Mouse (Mus musculus) spleen, adult 2 months (tissue): ENCODE results near the gene Bcl7b. TPM values are rescaled to one million over a fixed set of nuclear protein-coding genes. Genes with fewer than 3 reads are reported as not detected.

Source experiments
- DNase-seq, 2 experiments: peaks; one replicate each; pipeline versions ENCODE4 v3.0.0 to v3.0.0-alpha.2; 2012 to 2021; ENCODE audit warnings: low spot score in 2 of 2, low read depth in 1 of 2
- H3K27ac ChIP-seq: fragments of 200-500 bp; 2 replicates; pipeline ENCODE4 v1.5.1; 2012; ENCODE audit warnings: low read length, inconsistent platforms; ENCODE audit not compliant: insufficient read depth
- H3K27me3 ChIP-seq: fragments of 200-500 bp; 2 replicates; pipeline ENCODE4 v1.6.1; 2012; ENCODE audit warnings: mild to moderate bottlenecking, moderate library complexity, low read length, inconsistent platforms; ENCODE audit not compliant: control insufficient read depth, insufficient read depth
- H3K36me3 ChIP-seq: fragments of 200-500 bp; 2 replicates; pipeline ENCODE4 v1.6.1; 2012; ENCODE audit warnings: mild to moderate bottlenecking, low read length, inconsistent platforms; ENCODE audit not compliant: control insufficient read depth, insufficient read depth
- H3K4me1 ChIP-seq: fragments of 200-500 bp; 2 replicates; pipeline ENCODE4 v1.6.1; 2011; ENCODE audit warnings: inconsistent platforms; ENCODE audit not compliant: control insufficient read depth, insufficient read depth, insufficient read length
- H3K4me3 ChIP-seq: fragments of 200-500 bp; 2 replicates; pipeline ENCODE4 v1.5.1; 2011; ENCODE audit warnings: mild to moderate bottlenecking, inconsistent platforms; ENCODE audit not compliant: insufficient read depth, insufficient read length; ENCODE audit errors: extremely low read depth
- CTCF ChIP-seq: fragments of 200-500 bp; IDR thresholded peaks from 2 replicates; pipeline ENCODE4 v1.5.1; 2011; ENCODE audit warnings: mild to moderate bottlenecking, inconsistent platforms; ENCODE audit not compliant: insufficient read depth, insufficient read length, insufficient replicate concordance; ENCODE audit errors: extremely low read depth
- POLR2A ChIP-seq: fragments of 200-500 bp; IDR thresholded peaks from 2 replicates; pipeline ENCODE4 v1.6.1; 2011; ENCODE audit warnings: low read depth, low read length, inconsistent platforms
- WGBS: fragments of 180-500 bp; shearing (Covaris S2); methylation state at CpG from one replicate; pipeline ENCODE4 v1.1.7; 2018; 5-methylcytosine and 5-hydroxymethylcytosine counted together
- polyA plus RNA-seq: library from polyadenylated mRNA; depleted of rRNA; stranded (reverse); fragments of >200 nt; gene quantifications from 2 replicates; pipeline ENCODE4 v1.2.3, GENCODE M21; 2012

Bcl7b gene
- polyA plus RNA-seq, 1 experiment: 37.3 TPM

DNA sequence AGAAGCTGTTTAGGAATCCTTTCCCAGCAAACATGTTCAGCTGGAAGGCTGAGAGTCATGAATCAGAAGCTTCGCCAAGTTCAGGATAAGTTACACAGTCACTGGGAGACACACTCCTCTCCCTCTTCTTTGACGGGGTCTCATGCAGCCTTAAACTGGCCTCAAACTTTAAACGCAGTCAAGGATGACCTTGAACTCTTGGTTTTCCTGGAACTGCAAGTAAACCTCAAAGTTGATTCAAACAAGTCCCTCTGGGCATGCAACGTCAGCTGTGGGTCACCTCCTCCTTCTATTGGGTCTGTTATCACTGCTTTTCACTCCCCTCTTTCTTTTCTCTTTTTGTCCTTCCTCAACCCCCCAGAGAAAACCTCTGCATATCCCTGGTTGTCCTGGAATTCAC is 1.2 kb upstream of the Bcl7b start:
- Histone ChIP-seq H3K36me3 (peaks cover 3% of the 10 kb centered on the region), H3K4me3 (no peak overlapping the region), H3K4me1 (peaks cover 2% of the 10 kb centered on the region), H3K27me3 (no peaks in the 10 kb centered on the region), H3K27ac (no peak overlapping the region)
- DNase-seq: no peak
- WGBS: 85% methylated on average over 4 of the region's 4 CpGs
- no peak for TF ChIP-seq CTCF
- TF ChIP-seq POLR2A: no peak

DNA sequence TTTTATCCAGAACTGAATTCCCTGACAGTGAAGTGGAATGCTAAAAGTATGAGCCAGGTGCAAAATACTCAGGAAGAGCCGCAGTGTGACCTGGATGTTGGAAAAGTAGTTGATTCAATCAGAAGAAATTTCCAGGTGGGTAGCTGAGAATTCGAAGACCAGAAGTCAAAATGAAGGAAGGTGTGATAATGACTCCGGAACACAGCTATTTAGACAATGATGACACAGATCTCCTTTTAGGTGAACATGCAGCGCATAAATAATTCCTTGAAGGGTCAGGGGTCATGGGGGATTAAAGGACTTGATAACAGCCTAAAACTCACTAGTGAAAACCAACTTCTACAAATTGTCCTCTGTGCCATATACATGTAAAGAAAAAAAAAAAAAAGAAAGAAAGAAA is 614 bp upstream of the Bcl7b start:
- no peak for DNase-seq
- WGBS: 98% methylated on average over 4 of the region's 4 CpGs
- TF ChIP-seq POLR2A (no peak), CTCF (no peak)
- H3K27me3 ChIP-seq: no peaks in the 10 kb centered on the region
- peaks cover 2% of the 10 kb centered on the region for H3K4me1 ChIP-seq
- H3K4me3 ChIP-seq: no peak overlapping the region
- H3K27ac ChIP-seq: no peak overlapping the region
- H3K36me3 ChIP-seq: peaks cover 6% of the 10 kb centered on the region

DNA sequence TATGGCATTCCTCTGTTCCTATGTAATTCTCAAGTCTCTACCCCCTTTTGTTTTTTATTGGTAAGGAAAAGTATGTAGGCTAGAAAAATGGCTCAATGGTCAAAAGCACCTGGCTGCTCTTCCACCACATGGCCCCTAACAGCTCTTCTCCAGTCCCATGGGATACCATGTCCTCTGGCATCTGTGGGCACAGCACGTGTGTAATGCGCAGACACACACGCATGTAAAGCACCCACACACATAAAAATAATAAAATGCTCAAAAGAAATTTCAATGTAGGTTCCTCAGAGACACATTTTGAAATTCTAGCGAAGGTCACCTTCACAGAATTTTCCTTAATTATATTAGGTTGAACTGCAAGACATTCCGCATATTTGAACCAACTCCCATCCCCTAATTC is 1.4 kb downstream of the Bcl7b start:
- H3K4me3 ChIP-seq: peak overlapping the region; percentile 67; the same call in 1 of the 2 replicates
- TF ChIP-seq POLR2A: no peak
- TF ChIP-seq CTCF: no peak
- H3K4me1 ChIP-seq: peaks cover 2% of the 10 kb centered on the region
- WGBS: 63% methylated on average over 5 of the region's 5 CpGs
- no peak overlapping the region for H3K27ac ChIP-seq
- peaks cover 15% of the 10 kb centered on the region for H3K36me3 ChIP-seq
- no peaks in the 10 kb centered on the region for H3K27me3 ChIP-seq
- no peak for DNase-seq

DNA sequence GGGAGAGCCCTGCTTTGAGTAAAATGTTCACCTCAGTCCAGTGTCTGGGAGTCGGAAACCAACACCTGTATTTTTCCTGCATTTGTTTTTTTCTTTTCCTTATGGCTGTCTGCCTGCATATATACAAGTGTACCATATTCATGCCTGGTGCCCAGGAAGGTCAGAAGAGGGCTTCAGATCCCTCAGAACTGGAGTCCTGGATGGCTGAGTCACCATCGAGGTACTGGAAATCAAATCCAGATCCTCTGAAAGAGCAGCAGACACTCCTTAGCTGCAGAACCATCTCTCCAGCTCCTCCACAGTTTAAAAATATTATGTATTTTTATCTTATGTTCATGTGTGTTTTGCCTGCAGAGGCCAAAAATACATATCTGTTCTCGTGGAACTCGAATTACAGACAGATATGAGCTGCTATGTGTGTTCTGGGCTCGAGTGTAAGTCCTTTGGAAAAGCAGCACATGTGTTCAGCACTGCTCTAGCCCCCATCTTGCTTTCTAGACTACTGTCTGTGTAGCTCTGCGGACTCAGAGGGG is 3.7 kb downstream of the Bcl7b start:
- no peak overlapping the region for H3K27ac ChIP-seq
- TF ChIP-seq POLR2A: no peak
- no peak for TF ChIP-seq CTCF
- no peak overlapping the region for H3K4me3 ChIP-seq
- DNase-seq: no peak
- H3K36me3 ChIP-seq: peaks cover 20% of the 10 kb centered on the region
- no peaks in the 10 kb centered on the region for H3K27me3 ChIP-seq
- WGBS: 92% methylated on average over 6 of the region's 6 CpGs
- peaks cover 2% of the 10 kb centered on the region for H3K4me1 ChIP-seq

DNA sequence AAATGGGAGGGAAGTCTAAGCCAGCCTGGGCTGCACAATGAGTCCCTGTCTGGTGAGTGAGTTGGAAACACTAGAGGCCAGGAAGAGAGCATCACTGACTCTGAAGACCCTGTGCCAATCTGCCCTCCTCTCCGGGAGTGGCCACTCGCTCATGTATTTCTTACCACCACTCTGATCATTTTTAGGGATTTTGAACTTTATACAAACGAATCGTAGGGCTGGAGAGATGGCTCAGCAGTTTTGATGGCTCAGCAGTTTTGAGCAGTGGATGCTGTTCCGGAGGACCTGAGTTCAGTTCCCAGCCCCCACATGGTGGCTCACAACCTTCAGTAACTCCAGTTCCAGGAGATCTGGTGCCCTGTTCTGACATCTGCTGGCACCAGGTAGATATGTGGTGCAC is 4.9 kb downstream of the Bcl7b start:
- peaks cover 2% of the 10 kb centered on the region for H3K4me1 ChIP-seq
- WGBS: 94% methylated on average over 5 of the region's 5 CpGs
- H3K4me3 ChIP-seq: no peak overlapping the region
- H3K27ac ChIP-seq: no peak overlapping the region
- peaks cover 30% of the 10 kb centered on the region for H3K36me3 ChIP-seq
- DNase-seq: no peak
- TF ChIP-seq POLR2A (no peak), CTCF (no peak)
- no peaks in the 10 kb centered on the region for H3K27me3 ChIP-seq

DNA sequence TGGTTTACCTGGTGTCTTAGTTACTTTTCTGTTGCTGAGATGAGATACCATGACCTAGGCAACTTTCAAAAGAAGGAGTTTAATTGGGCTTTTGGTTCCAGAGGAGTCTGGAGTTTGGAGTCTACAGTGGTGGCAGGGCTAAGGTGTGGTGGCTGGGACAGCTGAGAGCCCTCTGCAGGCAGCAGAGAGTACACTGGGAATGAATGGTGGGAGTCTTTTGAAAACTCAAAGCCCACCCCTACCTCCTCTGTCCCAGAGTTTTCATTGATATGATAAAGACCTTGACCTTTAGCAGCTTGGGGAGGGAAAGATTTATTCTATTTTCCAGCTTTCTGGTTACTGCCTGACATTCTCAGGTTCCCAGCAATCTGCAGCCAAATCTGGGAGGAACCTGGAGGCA is 7.0 kb downstream of the Bcl7b start:
- TF ChIP-seq CTCF (no peak), POLR2A (no peak)
- no peak for DNase-seq
- Histone ChIP-seq H3K4me1 (no peaks in the 10 kb centered on the region; the same call in 1 of the 2 replicates), H3K27me3 (no peaks in the 10 kb centered on the region), H3K27ac (no peak overlapping the region), H3K36me3 (peaks cover 45% of the 10 kb centered on the region), H3K4me3 (no peak overlapping the region)

DNA sequence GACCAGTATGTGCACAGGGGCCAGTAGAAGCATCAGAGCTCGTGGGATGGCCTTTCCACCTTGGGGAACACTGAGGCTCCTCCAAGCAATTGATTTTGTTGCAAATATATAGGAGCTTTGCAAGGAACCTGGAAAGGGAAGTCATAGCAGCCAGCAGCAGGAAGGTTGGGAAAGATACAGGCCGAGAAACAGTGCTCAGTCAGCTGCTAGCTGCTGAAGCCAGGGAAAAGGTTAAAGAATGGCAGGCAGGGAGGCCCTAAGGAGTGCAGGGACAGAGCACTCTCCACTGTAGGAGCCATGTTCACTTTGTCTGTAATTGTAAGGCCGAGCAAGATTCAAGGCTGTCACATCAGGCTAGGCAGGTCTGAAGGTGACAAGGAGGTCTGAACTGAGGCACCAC is 10.4 kb downstream of the Bcl7b start:
- WGBS: 89% methylated on average over 3 of the region's 3 CpGs
- H3K36me3 ChIP-seq: peaks cover 50% of the 10 kb centered on the region
- no peaks in the 10 kb centered on the region for H3K4me1 ChIP-seq
- no peaks in the 10 kb centered on the region for H3K27me3 ChIP-seq
- H3K27ac ChIP-seq: no peak overlapping the region
- DNase-seq: no peak
- no peak for TF ChIP-seq POLR2A
- TF ChIP-seq CTCF: no peak
- H3K4me3 ChIP-seq: no peak overlapping the region
